Mouse (Mus musculus): ENCODE measurements at regions not wholly inside any gene's neighbourhood (a gene's known extent, or its start where the extent isn't known, plus 50 kb on each side); places are given as distances from the start of the nearest gene placed in this dataset.
"Not testable (repeated sequence)": the region's sequence is repeated elsewhere in the genome, so short reads cannot be mapped to it uniquely, and the experiment has no call there.

DNA sequence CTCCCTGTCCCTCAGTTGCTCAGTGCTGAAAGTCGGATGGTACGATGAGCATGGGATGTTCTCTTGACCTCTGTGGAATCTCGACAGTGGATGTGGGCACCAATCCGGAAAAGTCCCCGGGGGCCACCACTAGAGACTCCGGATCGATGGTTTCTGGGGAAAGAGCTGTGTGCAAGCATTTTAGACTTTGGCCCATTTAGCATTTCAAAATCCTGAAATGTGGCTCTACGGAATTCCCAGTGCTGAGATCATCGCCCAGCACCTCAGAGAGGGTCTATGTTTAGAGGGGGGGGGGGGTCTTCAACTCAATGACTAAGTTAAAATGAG, 68.6 kb downstream of the Tomm20 start:
- no peak for DNase-seq

DNA sequence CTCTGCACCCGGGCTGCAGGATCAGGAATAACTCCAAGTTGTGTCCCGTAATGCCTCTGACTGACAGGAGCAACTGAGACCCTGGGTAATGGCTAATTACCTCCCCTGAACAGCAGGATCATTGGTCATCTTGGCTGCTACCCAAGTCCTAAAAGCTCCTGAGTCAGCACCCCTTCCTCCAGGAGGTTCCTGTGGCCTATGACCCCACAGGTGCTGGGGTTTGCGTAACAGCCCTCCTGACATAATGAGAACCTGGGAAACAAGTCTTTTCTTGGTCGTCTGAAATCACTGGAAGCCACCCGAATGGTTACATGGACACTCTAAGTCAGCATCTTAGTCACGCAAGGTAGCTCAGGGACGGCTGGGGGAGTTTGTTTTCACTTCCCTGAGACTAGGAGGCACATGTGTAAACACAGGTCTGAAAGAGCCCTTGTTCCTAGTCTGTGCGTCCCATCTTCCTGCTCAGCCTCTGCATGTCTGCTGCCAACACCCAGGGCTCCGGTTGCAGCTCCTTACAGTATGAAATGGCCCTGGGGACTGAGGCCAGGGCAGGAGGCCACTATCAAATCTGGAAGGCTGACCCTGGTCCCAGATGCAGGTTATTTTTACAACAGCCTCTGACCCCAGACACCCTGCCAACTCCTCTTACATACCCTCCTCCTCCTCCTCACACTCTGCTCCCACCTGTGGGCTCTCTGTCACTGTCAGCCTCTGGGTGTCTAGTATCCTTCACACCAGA, 69.2 kb downstream of the Tomm20 start:
- DNase-seq, result no peak

GRCm38 (mm10) chr8:126875491-126876155, 70.0 kb downstream of the Tomm20 start:
- DNase-seq, result no peak

- DNase-seq, result no peak
Measured at GRCm38 (mm10) chr8:126874846-126875245, 70.8 kb downstream of the Tomm20 start.

DNA sequence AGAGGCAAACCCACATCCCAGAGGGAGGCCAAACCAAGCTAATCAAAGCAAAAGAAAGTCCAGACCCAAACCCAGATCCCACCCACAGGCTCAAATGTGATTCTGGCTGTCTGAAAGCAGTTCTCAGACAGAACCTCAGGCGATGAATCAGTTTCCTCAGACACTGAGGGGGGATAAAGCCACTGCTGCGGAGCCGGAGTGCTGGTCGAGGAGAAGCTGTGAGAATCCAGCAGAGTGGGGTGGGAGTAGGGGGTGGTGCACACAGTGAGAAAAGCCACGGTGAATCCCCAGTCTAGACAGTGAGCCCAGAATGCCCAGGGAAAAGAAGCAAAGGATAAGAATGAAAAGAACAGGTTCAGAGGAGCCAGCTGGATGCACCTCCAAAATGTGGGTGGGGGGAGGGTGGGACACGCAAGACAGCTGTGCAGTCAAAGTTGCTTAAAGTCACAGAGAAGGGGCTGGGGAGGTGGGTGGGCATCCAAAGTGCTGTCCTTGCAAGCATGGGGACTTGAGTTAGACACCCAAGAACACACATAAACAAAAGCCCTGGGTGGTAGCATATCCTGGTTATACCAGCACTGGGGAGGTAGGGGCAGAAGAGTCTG, 71.4 kb downstream of the Tomm20 start:
- no peak for DNase-seq

DNA sequence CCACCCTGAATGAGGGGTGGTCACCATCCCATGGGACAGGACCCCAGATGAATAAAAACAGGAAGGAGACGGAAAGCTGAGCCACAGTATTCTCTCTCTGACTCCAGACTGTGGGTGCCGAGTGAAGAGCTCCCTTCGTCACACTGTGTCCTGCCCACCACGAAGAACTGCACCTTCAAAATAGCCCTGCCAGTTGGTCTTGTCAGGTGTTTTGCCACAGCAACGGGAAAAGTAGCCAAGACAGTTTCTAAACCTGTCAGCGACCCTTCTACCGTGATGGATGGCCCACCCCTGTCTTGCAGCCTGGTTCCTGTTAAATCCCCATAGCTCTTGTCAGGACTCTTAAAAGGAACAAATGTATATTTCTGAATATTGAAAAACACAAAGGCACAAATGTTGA, 72.3 kb downstream of the Tomm20 start:
- DNase-seq, result no peak

GRCm38 (mm10) chr8:126872574-126872973, 73.1 kb downstream of the Tomm20 start:
- peak; percentile 77 for DNase-seq

- no peak for DNase-seq
Measured at GRCm38 (mm10) chr8:126872133-126872532, 73.5 kb downstream of the Tomm20 start.

GRCm38 (mm10) chr8:126869464-126869850, 76.2 kb downstream of the Tomm20 start:
- DNase-seq, result no peak

DNA sequence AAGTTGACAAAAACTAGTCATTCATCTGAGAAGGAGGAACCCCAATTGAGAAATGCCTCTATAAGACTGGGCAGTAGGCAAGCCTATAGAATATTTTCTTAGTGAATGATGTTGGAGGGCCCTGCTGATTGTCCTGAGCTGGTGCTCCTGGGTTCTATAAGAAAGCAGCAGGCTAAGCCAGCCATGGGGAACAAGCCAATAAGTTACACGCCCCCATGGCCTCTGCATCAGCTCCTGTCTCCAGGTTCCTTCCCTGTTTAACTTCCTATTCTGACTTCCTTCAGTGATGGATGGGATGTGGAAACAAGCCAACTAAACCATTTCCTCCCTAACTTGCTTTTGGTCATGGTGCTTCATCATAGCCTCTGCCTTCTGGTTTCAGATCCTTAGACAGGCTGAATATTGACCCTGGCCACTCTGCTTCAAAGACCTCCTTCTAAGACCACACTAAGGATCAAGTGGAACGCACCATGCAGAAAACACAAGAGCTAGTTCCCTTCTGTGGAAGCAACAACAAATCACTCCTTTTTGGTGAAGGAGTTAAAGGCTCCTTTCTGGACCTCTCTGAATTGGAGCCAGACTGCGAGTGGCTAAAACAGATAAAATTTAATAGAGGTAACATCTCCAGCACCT, 76.7 kb downstream of the Tomm20 start:
- DNase-seq, result no peak

DNA sequence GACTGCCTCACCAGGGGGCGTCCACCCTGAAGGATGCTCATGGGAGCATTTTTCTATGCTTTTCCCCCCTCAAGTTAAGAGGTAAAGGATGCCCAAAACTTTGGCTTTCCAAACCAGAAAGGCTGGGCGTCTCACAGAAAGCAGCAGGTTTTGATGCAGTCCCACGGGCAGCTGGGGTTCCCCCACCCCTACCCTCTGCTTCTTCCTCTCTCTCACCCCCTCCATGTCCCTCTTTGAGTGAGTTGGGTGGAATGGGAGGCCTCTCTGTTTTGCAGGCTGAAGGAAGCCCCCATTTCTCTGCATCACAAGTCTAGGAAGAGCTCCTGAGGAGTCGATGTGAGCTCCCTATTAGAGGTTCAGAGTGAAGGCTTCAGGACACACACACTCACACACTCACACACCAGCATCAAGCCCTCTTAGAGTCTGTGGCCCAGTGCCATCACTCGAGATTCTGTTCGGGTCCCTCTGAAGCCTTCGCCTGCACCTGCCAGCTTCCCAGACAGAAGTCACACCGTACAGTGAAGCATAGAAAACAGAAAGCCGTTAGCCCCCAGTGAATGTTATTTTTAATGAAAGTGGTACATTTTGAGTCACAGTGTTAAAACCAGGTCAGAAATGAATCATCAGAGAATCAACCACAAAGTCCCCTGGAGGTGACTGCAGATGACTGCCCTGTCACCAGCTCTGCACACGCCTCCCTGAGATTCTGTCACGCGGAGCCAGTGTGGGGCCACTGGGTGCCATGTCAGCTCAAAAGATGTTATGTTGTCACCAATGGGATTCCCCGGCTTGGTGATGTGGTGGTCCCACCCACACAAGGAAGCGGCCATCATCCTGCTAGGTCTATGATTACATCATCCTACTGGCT, 78.3 kb downstream of the Tomm20 start:
- DNase-seq, result no peak

GRCm38 (mm10) chr8:126864314-126864948, 81.2 kb downstream of the Tomm20 start:
- DNase-seq, result no peak

- not testable (repeated sequence) for DNase-seq
Measured at GRCm38 (mm10) chr8:126863661-126864060, 82.0 kb downstream of the Tomm20 start.

DNA sequence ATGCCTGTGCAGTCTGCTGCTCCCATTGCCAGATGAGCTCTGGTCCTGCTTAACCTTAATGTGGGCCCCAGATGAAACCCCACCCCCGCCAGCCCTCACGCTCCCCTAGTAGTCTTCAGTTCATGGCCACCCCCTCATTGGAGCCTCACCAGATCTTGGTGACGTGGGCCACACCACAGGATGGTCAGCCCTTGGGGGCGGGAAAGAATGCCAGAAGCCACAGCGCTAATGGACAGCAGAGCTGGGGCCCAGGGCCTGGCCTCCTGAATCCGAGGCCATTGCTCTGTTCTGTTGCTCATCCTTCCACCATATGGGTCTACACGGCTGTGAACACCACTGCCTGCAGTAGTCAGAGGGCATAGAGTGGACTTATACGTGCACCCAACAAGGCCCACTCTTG, 83.9 kb downstream of the Tomm20 start:
- no peak for DNase-seq

DNA sequence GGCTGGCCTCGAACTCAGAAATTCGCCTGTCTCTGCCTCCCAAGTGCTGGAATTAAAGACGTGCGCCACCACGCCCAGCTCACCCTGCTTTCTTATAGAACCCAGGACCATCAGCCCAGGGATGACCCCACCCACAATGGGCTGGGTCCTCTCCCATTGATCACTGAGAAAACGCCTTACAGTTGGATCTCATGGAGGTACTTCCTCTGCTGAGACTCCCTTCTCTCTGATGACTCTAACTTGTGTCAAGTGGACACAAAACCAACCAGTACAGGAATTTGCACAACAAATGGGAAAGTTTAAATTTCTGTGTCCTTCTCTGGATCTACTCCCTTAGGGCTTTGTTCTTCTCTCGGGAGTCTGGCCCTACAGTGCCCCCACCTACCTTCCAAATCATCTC, 85.0 kb downstream of the Tomm20 start:
- no peak for DNase-seq

GRCm38 (mm10) chr8:126859706-126860424, 85.8 kb downstream of the Tomm20 start:
- no peak for DNase-seq

- no peak for DNase-seq
Measured at GRCm38 (mm10) chr8:126857307-126858203, 88.1 kb downstream of the Tomm20 start.

DNA sequence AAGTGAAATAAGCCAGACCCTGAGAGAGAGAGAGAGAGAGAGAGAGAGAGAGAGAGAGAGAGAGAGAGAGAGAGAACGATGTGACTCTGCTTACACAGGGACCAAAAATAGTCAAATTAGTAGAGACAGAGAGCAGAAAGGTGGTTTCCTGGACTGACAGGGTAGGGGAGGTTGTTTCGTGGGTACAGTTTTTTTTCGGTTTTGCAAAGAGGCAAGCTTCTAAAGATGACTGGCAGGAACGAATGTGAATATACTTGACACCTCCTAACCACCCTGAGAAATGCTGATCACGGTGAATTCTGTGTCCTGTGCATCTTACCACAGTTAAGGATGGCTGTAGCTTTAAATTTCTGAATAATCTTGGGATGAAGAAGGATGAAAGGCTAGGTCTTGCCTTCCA, 89.7 kb downstream of the Tomm20 start:
- DNase-seq, result no peak

DNA sequence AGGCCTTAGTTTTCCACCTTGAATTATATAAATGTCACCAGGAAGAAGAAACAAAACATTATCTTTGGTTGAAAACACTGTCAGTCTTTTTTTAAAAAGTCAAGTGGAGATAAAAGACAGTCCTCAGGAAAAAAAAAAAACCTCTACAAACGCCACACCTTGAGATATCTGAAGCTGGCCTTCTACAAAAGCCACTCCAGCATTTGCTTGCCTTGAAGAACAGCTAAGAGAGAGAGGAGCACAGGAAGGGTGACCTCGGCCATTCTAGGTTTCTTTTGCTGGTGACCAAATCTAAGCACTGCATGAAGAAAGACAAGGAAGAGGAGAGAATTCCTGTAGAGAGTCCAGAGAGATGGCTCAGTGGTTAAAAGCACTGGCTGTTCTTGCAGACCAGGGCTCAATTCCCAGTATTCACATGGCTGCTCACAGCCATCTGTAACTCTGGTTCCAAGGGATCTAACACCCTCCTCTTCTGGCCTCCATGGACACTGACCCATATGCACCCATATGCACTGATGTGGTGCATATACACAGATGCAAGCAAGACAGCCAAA, 90.5 kb downstream of the Tomm20 start:
- no peak for DNase-seq
